Mouse (Mus musculus) testis, postnatal 14 days (tissue): ENCODE measurements at regions not wholly inside any gene's neighbourhood (a gene's known extent, or its start where the extent isn't known, plus 50 kb on each side); places are given as distances from the start of the nearest gene placed in this dataset.

Experiments used
- DNase-seq: peaks from one replicate; pipeline ENCODE4 v3.0.0; 2021; ENCODE audit warnings: low spot score

DNA sequence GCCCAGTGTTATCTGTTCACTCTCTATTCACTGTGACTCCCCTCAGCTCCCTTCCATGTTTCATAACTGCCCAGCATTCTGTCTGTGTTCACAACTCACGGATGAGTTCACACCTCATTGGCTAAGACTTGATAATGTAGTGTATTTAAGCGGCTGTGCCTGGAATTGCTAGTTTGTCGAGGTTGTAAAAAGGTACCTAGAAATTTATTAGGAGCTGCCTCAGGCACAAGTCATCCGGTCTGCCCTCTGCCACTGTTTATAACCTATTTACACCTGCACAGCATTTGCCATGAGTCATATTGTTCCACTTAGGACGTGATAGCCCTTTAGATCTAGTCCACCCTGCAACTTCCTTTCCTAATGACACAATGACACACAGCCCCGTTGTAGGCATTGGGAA is 50.0 kb upstream of the Pgrmc2 start:
- no peak for DNase-seq
